Mouse (Mus musculus): Measurements from ENCODE around the gene Ghr. TPM values are rescaled to one million over a fixed set of nuclear protein-coding genes. Genes with fewer than 3 reads are reported as not detected.

Ghr gene
- 26.6 and 29.1 TPM in 2 replicates for polyA plus RNA-seq (2014; fragmentation: Nextera tagmentation; extraction: Ambion mirVana)

DNA sequence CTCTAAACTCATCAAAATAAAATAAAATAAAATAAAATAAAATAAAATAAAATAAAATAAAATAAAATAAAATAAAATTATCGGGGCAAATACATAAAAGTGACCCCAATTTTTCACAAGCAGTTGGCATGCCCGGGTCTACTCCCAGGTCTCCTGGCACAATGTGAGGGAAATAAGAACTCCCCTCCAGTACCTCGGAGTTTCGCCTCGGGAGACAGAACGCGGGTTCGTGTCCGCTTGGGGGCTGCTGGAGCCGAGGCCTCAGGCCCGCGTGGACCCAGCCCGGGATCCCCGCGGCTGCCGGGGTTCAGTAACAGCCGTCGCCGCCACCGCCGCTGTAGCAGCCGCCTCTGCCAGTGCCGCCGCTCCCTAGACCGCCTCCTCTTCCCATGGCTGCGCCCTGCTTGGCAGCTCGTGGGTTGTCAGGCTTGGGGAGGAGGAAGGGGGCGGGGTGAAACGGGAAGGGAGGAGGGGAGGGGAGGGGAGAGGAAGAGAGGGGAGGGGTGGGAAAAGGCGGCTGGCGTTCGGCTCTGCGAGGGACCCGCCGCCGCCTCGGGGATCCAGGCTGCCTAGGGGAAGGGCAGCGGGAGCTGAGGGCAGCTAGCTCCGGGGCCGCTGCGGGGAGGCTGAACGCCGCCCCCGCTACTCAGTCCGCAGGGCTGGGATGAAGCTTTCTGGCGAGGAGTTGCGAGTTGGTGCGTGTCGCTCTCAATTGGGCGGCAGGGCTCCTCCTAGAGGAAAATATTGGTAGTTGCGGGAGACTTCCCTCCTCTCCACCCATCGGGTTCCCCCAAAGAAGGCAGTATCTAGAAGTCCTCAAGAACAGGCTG, at the start of gene Ghr:
Ghr (minus strand) TSS at position 686 of the 830 bp plus-strand sequence.
- H3K4me3 ChIP-seq (ENCODE audit: low read depth, low read length) = peak within 1 kb of the TSS; percentile 62
- ATAC-seq (replicated peaks; ENCODE audit: insufficient number of reproducible peaks, low FRiP score, low TSS enrichment, low read depth) (peak; percentile 93), DNase-seq (ENCODE audit: low spot score) (peak; percentile 92)
- no peaks in the 10 kb centered on the region for H3K4me1 ChIP-seq (ENCODE audit: control insufficient read depth, insufficient read depth, low read length)
- under 1% methylated on average over 49 of the region's 52 CpGs for WGBS
- peak within 1 kb of the TSS; percentile 83 for H3K4me2 ChIP-seq (ENCODE audit: low read depth, low read length)
- peak within 1 kb of the TSS; percentile 80 for H3K27ac ChIP-seq (replicated peaks; ENCODE audit: low read depth, low read length)
- peak within 1 kb of the TSS; percentile 77 for H3K9ac ChIP-seq (replicated peaks; ENCODE audit: low read length)
- no peaks in the 10 kb centered on the region for H3K9me3 ChIP-seq (replicated peaks; ENCODE audit: control insufficient read depth, low read length)
- H3K36me3 ChIP-seq (replicated peaks; ENCODE audit: control insufficient read depth, insufficient read depth, low read depth, low read length) = no peaks in the 10 kb centered on the region
- no peaks in the 10 kb centered on the region for H3K27me3 ChIP-seq (ENCODE audit: control insufficient read depth, insufficient read depth, low read length)

DNA sequence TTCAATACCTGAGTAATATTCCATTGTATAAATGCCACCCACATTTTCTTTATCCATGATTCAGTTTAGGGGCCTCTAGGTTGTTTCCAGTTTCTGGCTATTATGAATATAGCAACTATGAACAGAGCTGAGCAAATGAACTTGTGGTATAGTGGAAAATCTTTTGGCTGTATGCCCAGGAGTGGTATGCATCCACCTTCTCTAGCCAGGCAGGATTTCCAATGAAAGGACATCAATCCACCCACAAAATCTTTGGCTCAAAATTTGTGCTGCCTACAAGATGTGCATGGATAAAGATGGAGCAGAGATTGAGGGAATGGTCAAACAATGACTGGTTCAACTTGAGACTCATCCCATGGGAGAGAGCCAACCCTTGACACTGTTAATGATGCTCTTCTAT, 39.5 kb upstream of the Ghr start:
- Histone ChIP-seq H3K36me3 (replicated peaks; ENCODE audit: control insufficient read depth, insufficient read depth, low read depth, low read length) (no peaks in the 10 kb centered on the region), H3K27ac (replicated peaks; ENCODE audit: low read depth, low read length) (no peak overlapping the region), H3K27me3 (ENCODE audit: control insufficient read depth, insufficient read depth, low read length) (no peaks in the 10 kb centered on the region), H3K4me2 (ENCODE audit: low read depth, low read length) (no peak overlapping the region), H3K9me3 (replicated peaks; ENCODE audit: control insufficient read depth, low read length) (no peaks in the 10 kb centered on the region), H3K9ac (replicated peaks; ENCODE audit: low read length) (no peak overlapping the region), H3K4me1 (ENCODE audit: control insufficient read depth, insufficient read depth, low read length) (no peaks in the 10 kb centered on the region), H3K4me3 (ENCODE audit: low read depth, low read length) (no peak overlapping the region)
- ATAC-seq (replicated peaks; ENCODE audit: insufficient number of reproducible peaks, low FRiP score, low TSS enrichment, low read depth) = no peak
- no peak for DNase-seq (ENCODE audit: low spot score)

- H3K27ac ChIP-seq (replicated peaks; ENCODE audit: low read depth, low read length) = no peak overlapping the region
- no peaks in the 10 kb centered on the region for H3K36me3 ChIP-seq (replicated peaks; ENCODE audit: control insufficient read depth, insufficient read depth, low read depth, low read length)
- no peak overlapping the region for H3K4me2 ChIP-seq (ENCODE audit: low read depth, low read length)
- no peak for DNase-seq (ENCODE audit: low spot score)
- H3K4me3 ChIP-seq (ENCODE audit: low read depth, low read length) = no peak overlapping the region
- H3K4me1 ChIP-seq (ENCODE audit: control insufficient read depth, insufficient read depth, low read length) = no peaks in the 10 kb centered on the region
- H3K9me3 ChIP-seq (replicated peaks; ENCODE audit: control insufficient read depth, low read length) = no peaks in the 10 kb centered on the region
- H3K9ac ChIP-seq (replicated peaks; ENCODE audit: low read length) = no peak overlapping the region
- H3K27me3 ChIP-seq (ENCODE audit: control insufficient read depth, insufficient read depth, low read length) = no peaks in the 10 kb centered on the region
- WGBS = 93% methylated on average over 3 of the region's 3 CpGs
- ATAC-seq (replicated peaks; ENCODE audit: insufficient number of reproducible peaks, low FRiP score, low TSS enrichment, low read depth) = no peak
Measured at GRCm38 (mm10) chr15:3620368-3620767, 37.1 kb upstream of the Ghr start.

DNA sequence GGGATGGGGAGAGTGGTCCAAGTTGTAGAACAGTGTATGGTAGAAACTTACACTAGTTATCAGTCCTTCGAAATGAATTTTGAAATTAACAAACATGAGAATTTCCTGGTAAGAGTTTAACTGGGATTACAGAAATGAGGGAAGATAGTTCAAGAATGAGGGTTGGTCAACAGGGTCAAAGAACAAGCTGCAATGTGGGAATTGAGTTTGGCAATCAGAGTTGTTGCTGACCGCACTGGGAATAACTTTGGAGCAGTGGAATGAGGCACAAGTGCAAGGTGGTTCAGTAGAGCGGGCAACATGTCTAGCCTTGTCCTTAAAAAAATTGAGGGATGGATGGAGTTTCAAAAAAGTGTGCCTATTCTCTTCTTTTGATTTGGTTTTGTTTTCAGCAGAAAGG, 35.0 kb upstream of the Ghr start:
- 91% methylated on average over 3 of the region's 3 CpGs for WGBS

DNA sequence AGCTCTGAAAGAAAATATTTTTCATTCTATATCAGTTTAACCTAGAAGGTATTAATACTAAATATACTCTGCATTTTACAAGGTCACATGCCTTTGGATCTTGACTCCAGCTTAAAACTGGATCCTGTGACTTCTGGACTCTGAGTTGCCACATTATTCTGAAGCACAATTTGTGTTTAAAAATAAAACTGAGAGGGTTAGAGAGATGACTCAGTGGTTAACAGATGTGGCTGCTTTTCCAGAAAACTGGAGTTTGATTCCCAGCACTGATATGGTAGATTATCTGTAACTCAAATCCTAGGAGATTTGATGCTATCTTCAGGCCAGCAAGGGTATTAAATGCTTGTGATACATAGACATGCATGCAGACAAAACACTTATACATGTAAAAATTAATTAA, 28.7 kb upstream of the Ghr start:
- Histone ChIP-seq H3K9me3 (replicated peaks; ENCODE audit: control insufficient read depth, low read length) (no peaks in the 10 kb centered on the region), H3K4me2 (ENCODE audit: low read depth, low read length) (no peak overlapping the region), H3K27ac (replicated peaks; ENCODE audit: low read depth, low read length) (no peak overlapping the region), H3K36me3 (replicated peaks; ENCODE audit: control insufficient read depth, insufficient read depth, low read depth, low read length) (no peaks in the 10 kb centered on the region), H3K27me3 (ENCODE audit: control insufficient read depth, insufficient read depth, low read length) (no peaks in the 10 kb centered on the region), H3K4me3 (ENCODE audit: low read depth, low read length) (no peak overlapping the region), H3K9ac (replicated peaks; ENCODE audit: low read length) (no peak overlapping the region), H3K4me1 (ENCODE audit: control insufficient read depth, insufficient read depth, low read length) (no peaks in the 10 kb centered on the region)
- DNase-seq (ENCODE audit: low spot score) = no peak
- no peak for ATAC-seq (replicated peaks; ENCODE audit: insufficient number of reproducible peaks, low FRiP score, low TSS enrichment, low read depth)

More for the DNA sequence above, 35.0 kb upstream of the Ghr start:
- Histone ChIP-seq H3K9ac (replicated peaks; ENCODE audit: low read length) (no peak overlapping the region), H3K27ac (replicated peaks; ENCODE audit: low read depth, low read length) (no peak overlapping the region), H3K27me3 (ENCODE audit: control insufficient read depth, insufficient read depth, low read length) (no peaks in the 10 kb centered on the region), H3K4me2 (ENCODE audit: low read depth, low read length) (no peak overlapping the region), H3K9me3 (replicated peaks; ENCODE audit: control insufficient read depth, low read length) (no peaks in the 10 kb centered on the region), H3K4me3 (ENCODE audit: low read depth, low read length) (no peak overlapping the region), H3K36me3 (replicated peaks; ENCODE audit: control insufficient read depth, insufficient read depth, low read depth, low read length) (no peaks in the 10 kb centered on the region), H3K4me1 (ENCODE audit: control insufficient read depth, insufficient read depth, low read length) (no peaks in the 10 kb centered on the region)
- ATAC-seq (replicated peaks; ENCODE audit: insufficient number of reproducible peaks, low FRiP score, low TSS enrichment, low read depth) = no peak
- no peak for DNase-seq (ENCODE audit: low spot score)

DNA sequence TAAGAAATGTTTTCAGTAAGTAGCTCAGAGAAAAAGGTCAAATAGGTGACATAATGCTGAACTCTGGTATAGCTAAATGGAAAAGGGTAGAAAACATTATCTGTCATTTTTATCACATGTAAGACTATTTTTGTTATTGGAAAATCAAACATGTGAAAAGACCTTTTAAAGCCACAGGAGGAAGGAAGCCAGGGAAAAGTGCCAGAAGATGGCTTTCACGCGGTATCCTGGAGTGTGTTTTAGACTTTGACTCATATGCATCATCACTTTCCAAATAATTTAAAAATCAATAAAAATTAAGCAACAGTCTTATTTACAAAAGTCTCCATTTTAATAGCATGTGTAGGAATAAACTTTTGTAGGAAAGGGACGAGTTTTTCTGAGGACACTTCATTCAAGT, 24.7 kb upstream of the Ghr start:
- DNase-seq (ENCODE audit: low spot score) (no peak), ATAC-seq (replicated peaks; ENCODE audit: insufficient number of reproducible peaks, low FRiP score, low TSS enrichment, low read depth) (no peak)
- Histone ChIP-seq H3K9me3 (replicated peaks; ENCODE audit: control insufficient read depth, low read length) (no peaks in the 10 kb centered on the region), H3K4me2 (ENCODE audit: low read depth, low read length) (no peak overlapping the region), H3K9ac (replicated peaks; ENCODE audit: low read length) (no peak overlapping the region), H3K27ac (replicated peaks; ENCODE audit: low read depth, low read length) (no peak overlapping the region), H3K4me3 (ENCODE audit: low read depth, low read length) (no peak overlapping the region), H3K4me1 (ENCODE audit: control insufficient read depth, insufficient read depth, low read length) (no peaks in the 10 kb centered on the region), H3K36me3 (replicated peaks; ENCODE audit: control insufficient read depth, insufficient read depth, low read depth, low read length) (no peaks in the 10 kb centered on the region), H3K27me3 (ENCODE audit: control insufficient read depth, insufficient read depth, low read length) (no peaks in the 10 kb centered on the region)
- WGBS = 81% methylated on average over 3 of the region's 3 CpGs

GRCm38 (mm10) chr15:3602098-3602486, 18.8 kb upstream of the Ghr start:
- 91% methylated on average over 2 of the region's 2 CpGs for WGBS
- H3K4me2 ChIP-seq (ENCODE audit: low read depth, low read length) = no peak overlapping the region
- no peak for ATAC-seq (replicated peaks; ENCODE audit: insufficient number of reproducible peaks, low FRiP score, low TSS enrichment, low read depth)
- H3K27me3 ChIP-seq (ENCODE audit: control insufficient read depth, insufficient read depth, low read length) = no peaks in the 10 kb centered on the region
- no peaks in the 10 kb centered on the region for H3K4me1 ChIP-seq (ENCODE audit: control insufficient read depth, insufficient read depth, low read length)
- no peaks in the 10 kb centered on the region for H3K36me3 ChIP-seq (replicated peaks; ENCODE audit: control insufficient read depth, insufficient read depth, low read depth, low read length)
- no peak overlapping the region for H3K9ac ChIP-seq (replicated peaks; ENCODE audit: low read length)
- H3K27ac ChIP-seq (replicated peaks; ENCODE audit: low read depth, low read length) = no peak overlapping the region
- no peak for DNase-seq (ENCODE audit: low spot score)
- no peak overlapping the region for H3K4me3 ChIP-seq (ENCODE audit: low read depth, low read length)
- no peaks in the 10 kb centered on the region for H3K9me3 ChIP-seq (replicated peaks; ENCODE audit: control insufficient read depth, low read length)

GRCm38 (mm10) chr15:3601422-3602097, 18.3 kb upstream of the Ghr start:
- H3K9ac ChIP-seq (replicated peaks; ENCODE audit: low read length) = no peak overlapping the region
- H3K36me3 ChIP-seq (replicated peaks; ENCODE audit: control insufficient read depth, insufficient read depth, low read depth, low read length) = no peaks in the 10 kb centered on the region
- 87% methylated on average over 4 of the region's 4 CpGs for WGBS
- H3K4me1 ChIP-seq (ENCODE audit: control insufficient read depth, insufficient read depth, low read length) = no peaks in the 10 kb centered on the region
- no peaks in the 10 kb centered on the region for H3K27me3 ChIP-seq (ENCODE audit: control insufficient read depth, insufficient read depth, low read length)
- no peak overlapping the region for H3K4me2 ChIP-seq (ENCODE audit: low read depth, low read length)
- no peaks in the 10 kb centered on the region for H3K9me3 ChIP-seq (replicated peaks; ENCODE audit: control insufficient read depth, low read length)
- no peak for DNase-seq (ENCODE audit: low spot score)
- ATAC-seq (replicated peaks; ENCODE audit: insufficient number of reproducible peaks, low FRiP score, low TSS enrichment, low read depth) = no peak
- H3K27ac ChIP-seq (replicated peaks; ENCODE audit: low read depth, low read length) = no peak overlapping the region
- no peak overlapping the region for H3K4me3 ChIP-seq (ENCODE audit: low read depth, low read length)

Measured in embryonic facial prominence, embryonic 11.5 days (tissue).